In genomic region chr5:124355425-124355959, GRCm38 (mm10) we compare ENCODE assay signal across 8 mouse cellular contexts. TPM values are rescaled to one million over a fixed set of nuclear protein-coding genes. Genes with fewer than 3 reads are reported as not detected.
DNase-seq lines count a peak whose midpoint lies in the region; ATAC-seq and TF ChIP-seq lines count a peak whose summit lies in the region.

No protein-coding gene starts in this region.

- no peak overlapping the region for H3K27ac ChIP-seq in heart, postnatal 0 days (ENCODE audit: low read depth)
- peak overlapping the region; percentile 60 for H3K27ac ChIP-seq in forebrain, postnatal 0 days (ENCODE audit: low read depth, low read length)
- peak overlapping the region; percentile 100; the same call in 1 of the 2 replicates for H3K27ac ChIP-seq in midbrain, embryonic 10.5 days (replicated peaks)

- H3K9ac ChIP-seq in heart, postnatal 0 days (replicated peaks; ENCODE audit: low read depth, low read length) = peak overlapping the region; percentile 98; the same call in 1 of the 2 replicates
- peak overlapping the region; percentile 46 for H3K9ac ChIP-seq in forebrain, postnatal 0 days

- intact Hi-C loops in heart, postnatal 25 days (cut with DNase I) = loop anchor here (10.0 kb wide), 1 partner anchor 179 kb away; the partner anchor contains the start of gene Rilpl1

- H3K36me3 ChIP-seq in heart, postnatal 0 days (replicated peaks; ENCODE audit: control insufficient read depth, insufficient read depth, low read length) = no peaks in the 10 kb centered on the region
- H3K36me3 ChIP-seq in G1E (replicated peaks) = peaks cover 17% of the 10 kb centered on the region
- no peaks in the 10 kb centered on the region for H3K36me3 ChIP-seq in forebrain, postnatal 0 days (ENCODE audit: insufficient read depth)
- H3K36me3 ChIP-seq in midbrain, embryonic 10.5 days = peaks cover 12% of the 10 kb centered on the region

- TF ChIP-seq CTCF in heart, postnatal 0 days (IDR thresholded peaks at IDR 0.05; ENCODE audit: low read depth) = no peak
- TF ChIP-seq CTCF in G1E (IDR thresholded peaks at IDR 0.05; ENCODE audit: low read depth, low read length) = no peak
- no peak for TF ChIP-seq CTCF in forebrain, postnatal 0 days (IDR thresholded peaks at IDR 0.05; ENCODE audit: low read depth)

- no peak for ATAC-seq in heart, postnatal 0 days (ENCODE audit: insufficient read depth, low read depth)
- ATAC-seq in G1E (ENCODE audit: extremely low read depth, insufficient number of reproducible peaks, low FRiP score, poor library complexity, severe bottlenecking) = no peak
- ATAC-seq in forebrain, postnatal 0 days = no peak
- no peak for ATAC-seq in megakaryocyte progenitor cell, adult 5-6 weeks (replicated peaks; ENCODE audit: poor library complexity)

- peak overlapping the region; percentile 99 for H3K4me3 ChIP-seq in heart, postnatal 0 days (ENCODE audit: low read depth, low read length)
- peak overlapping the region; percentile 71; the same call in 1 of the 2 replicates for H3K4me3 ChIP-seq in G1E (ENCODE audit: low read depth, low read length)
- peak overlapping the region; percentile 83 for H3K4me3 ChIP-seq in forebrain, postnatal 0 days (ENCODE audit: low read depth, low read length)
- H3K4me3 ChIP-seq in midbrain, embryonic 10.5 days = peak overlapping the region; percentile 99

- H3K27me3 ChIP-seq in heart, postnatal 0 days (ENCODE audit: control insufficient read depth, insufficient read depth, low read length) = no peaks in the 10 kb centered on the region
- H3K27me3 ChIP-seq in G1E (ENCODE audit: insufficient read depth, low read length) = no peaks in the 10 kb centered on the region
- no peaks in the 10 kb centered on the region for H3K27me3 ChIP-seq in forebrain, postnatal 0 days (ENCODE audit: insufficient read depth, low read length)
- H3K27me3 ChIP-seq in midbrain, embryonic 10.5 days (ENCODE audit: low read depth, poor library complexity, severe bottlenecking) = no peaks in the 10 kb centered on the region

- WGBS in heart, postnatal 0 days = 12% methylated on average over 12 of the region's 12 CpGs
- under 1% methylated on average over 12 of the region's 12 CpGs for WGBS in forebrain, postnatal 0 days
- 3% methylated on average over 12 of the region's 12 CpGs for WGBS in midbrain, embryonic 10.5 days

- H3K4me2 ChIP-seq in heart, postnatal 0 days (ENCODE audit: low read depth, low read length) = peak overlapping the region; percentile 68
- peak overlapping the region; percentile 94 for H3K4me2 ChIP-seq in forebrain, postnatal 0 days (ENCODE audit: low read depth)

- no peak for DNase-seq in heart, postnatal 0 days (ENCODE audit: low spot score)
- no peak for DNase-seq in heart, postnatal 25 days (ENCODE audit: low spot score)
- no peak for DNase-seq in G1E (ENCODE audit: low spot score)
- no peak for DNase-seq in forebrain, postnatal 0 days
- no peak for DNase-seq in midbrain, embryonic 10.5 days (ENCODE audit: low spot score)
- no peak for DNase-seq in gastrocnemius, postnatal 25 days
- DNase-seq in embryo, embryonic 10.5 days (ENCODE audit: low spot score) = no peak

- peaks cover 13% of the 10 kb centered on the region for H3K4me1 ChIP-seq in heart, postnatal 0 days (ENCODE audit: control insufficient read depth, insufficient read depth)
- peaks cover 43% of the 10 kb centered on the region for H3K4me1 ChIP-seq in G1E (ENCODE audit: insufficient read depth, low read depth, low read length)
- H3K4me1 ChIP-seq in forebrain, postnatal 0 days (ENCODE audit: insufficient read depth) = peaks cover 14% of the 10 kb centered on the region
- peaks cover 31% of the 10 kb centered on the region for H3K4me1 ChIP-seq in midbrain, embryonic 10.5 days

- no peak for TF ChIP-seq EP300 in heart, postnatal 0 days (IDR thresholded peaks at IDR 0.05; ENCODE audit: low read depth)

- H3K9me3 ChIP-seq in heart, postnatal 0 days (replicated peaks; ENCODE audit: control insufficient read depth, low read length) = no peaks in the 10 kb centered on the region
- H3K9me3 ChIP-seq in G1E (replicated peaks) = no peaks in the 10 kb centered on the region
- no peaks in the 10 kb centered on the region for H3K9me3 ChIP-seq in forebrain, postnatal 0 days (ENCODE audit: low read length)
- no peaks in the 10 kb centered on the region for H3K9me3 ChIP-seq in midbrain, embryonic 10.5 days (replicated peaks)

RNA-seq across cellular contexts. Expression of gene Cdk2ap1, which starts 7.4 kb away (rescaled TPM):
- 113 and 180 TPM in 2 replicates for total RNA-seq in heart, postnatal 0 days (2014; rRNA removed; ENCODE audit: low replicate concordance)
- 23.2 and 26.6 TPM in 2 replicates for polyA plus RNA-seq in heart, postnatal 0 days (2015; fragmentation: Nextera tagmentation; extraction: Ambion mirVana)
- total RNA-seq in heart, postnatal 25 days (2021) = 100 to 1,000 TPM; 159 to 181 TPM
- 183 and 193 TPM in 2 replicates for total RNA-seq in G1E (2014; fragmentation: Nextera tagmentation)
- total RNA-seq in G1E (2017) = 150 and 200 TPM in 2 replicates
- polyA plus RNA-seq in G1E (2012) = 145 and 163 TPM in 2 replicates
- total RNA-seq in forebrain, postnatal 0 days (2014; rRNA removed) = 178 and 183 TPM in 2 replicates
- 101 and 115 TPM in 2 replicates for polyA plus RNA-seq in forebrain, postnatal 0 days (2015; fragmentation: Nextera tagmentation; extraction: Ambion mirVana)
- polyA plus RNA-seq in midbrain, embryonic 10.5 days (2016; fragmentation: Nextera tagmentation; extraction: Ambion mirVana) = 61.6 and 64.3 TPM in 2 replicates
- 100 to 1,000 TPM; 113 to 116 TPM for total RNA-seq in gastrocnemius, postnatal 25 days (2021)
- 256 and 268 TPM in 2 replicates for total RNA-seq in megakaryocyte progenitor cell, adult 5-6 weeks (2015)
- total RNA-seq in megakaryocyte progenitor cell, adult 5-6 weeks (2017) = 174 and 218 TPM in 2 replicates

RNA-seq across cellular contexts. Expression of gene 2810006K23Rik, which starts 27.6 kb away (rescaled TPM):
- 13.2 and 20.0 TPM in 2 replicates for total RNA-seq in heart, postnatal 0 days (2014; rRNA removed; ENCODE audit: low replicate concordance)
- 12.4 and 14.9 TPM in 2 replicates for polyA plus RNA-seq in heart, postnatal 0 days (2015; fragmentation: Nextera tagmentation; extraction: Ambion mirVana)
- total RNA-seq in heart, postnatal 25 days (2021) = 10 to 100 TPM; 10.5 to 13.6 TPM
- total RNA-seq in G1E (2014; fragmentation: Nextera tagmentation) (26.8 and 29.5 TPM in 2 replicates), G1E (2017) (18.9 and 19.8 TPM in 2 replicates)
- polyA plus RNA-seq in G1E (2012) = 5.9 and 7.7 TPM in 2 replicates
- total RNA-seq in forebrain, postnatal 0 days (2014; rRNA removed) = 14.1 and 15.2 TPM in 2 replicates
- polyA plus RNA-seq in forebrain, postnatal 0 days (2015; fragmentation: Nextera tagmentation; extraction: Ambion mirVana) = 9.1 and 9.2 TPM in 2 replicates
- 27.8 and 30.2 TPM in 2 replicates for polyA plus RNA-seq in midbrain, embryonic 10.5 days (2016; fragmentation: Nextera tagmentation; extraction: Ambion mirVana)
- total RNA-seq in gastrocnemius, postnatal 25 days (2021) = 1 to 10 TPM; 5.2 to 7.4 TPM
- 12.8 and 15.7 TPM in 2 replicates for total RNA-seq in megakaryocyte progenitor cell, adult 5-6 weeks (2015)
- total RNA-seq in megakaryocyte progenitor cell, adult 5-6 weeks (2017) = 18.9 and 22.1 TPM in 2 replicates

RNA-seq across cellular contexts. Expression of gene Mphosph9, which starts 27.7 kb away (rescaled TPM):
- 10.5 and 12.2 TPM in 2 replicates for total RNA-seq in heart, postnatal 0 days (2014; rRNA removed; ENCODE audit: low replicate concordance)
- polyA plus RNA-seq in heart, postnatal 0 days (2015; fragmentation: Nextera tagmentation; extraction: Ambion mirVana) = 4.4 and 5.3 TPM in 2 replicates
- 1 to 10 TPM; 4.0 to 4.6 TPM for total RNA-seq in heart, postnatal 25 days (2021)
- total RNA-seq in G1E (2014; fragmentation: Nextera tagmentation) (16.8 and 24.2 TPM in 2 replicates), G1E (2017) (22.8 and 23.2 TPM in 2 replicates)
- polyA plus RNA-seq in G1E (2012) = 2.0 and 2.4 TPM in 2 replicates
- 15.0 and 23.6 TPM in 2 replicates for total RNA-seq in forebrain, postnatal 0 days (2014; rRNA removed)
- 4.5 and 7.8 TPM in 2 replicates for polyA plus RNA-seq in forebrain, postnatal 0 days (2015; fragmentation: Nextera tagmentation; extraction: Ambion mirVana)
- 16.2 and 18.5 TPM in 2 replicates for polyA plus RNA-seq in midbrain, embryonic 10.5 days (2016; fragmentation: Nextera tagmentation; extraction: Ambion mirVana)
- total RNA-seq in gastrocnemius, postnatal 25 days (2021) = 1 to 10 TPM; 2.5 to 2.8 TPM
- total RNA-seq in megakaryocyte progenitor cell, adult 5-6 weeks (2015) = 16.6 and 18.3 TPM in 2 replicates
- 18.9 and 25.2 TPM in 2 replicates for total RNA-seq in megakaryocyte progenitor cell, adult 5-6 weeks (2017)
